Mouse (Mus musculus) CD4-positive naive resting alpha-beta T cell, adult 57 days (primary cell): ENCODE data around the gene 3110021N24Rik. TPM values are rescaled to one million over a fixed set of nuclear protein-coding genes. Genes with fewer than 3 reads are reported as not detected.

Source experiments
- total RNA-seq: library from RNA; stranded (reverse); gene quantifications from one replicate; pipeline ENCODE4 v1.2.4, GENCODE M21; 2023

Gene 3110021N24Rik
- not detected for total RNA-seq

GRCm38 (mm10) chr4:108719349-108719748, at the start of gene 3110021N24Rik:
TSS of gene 3110021N24Rik (plus strand) at chr4:108719649.

GRCm38 (mm10) chr4:108780057-108780863, 60.8 kb downstream of the 3110021N24Rik start, which contains the start of gene Zfyve9:
TSS of gene Zfyve9 (minus strand) at chr4:108780798.

Other genes starting within 250 kb of the 3110021N24Rik start
- gene Prpf38a, start 140.3 kb upstream of the 3110021N24Rik start, total RNA-seq = 51.9 TPM
- gene Orc1, start 140.2 kb upstream of the 3110021N24Rik start, total RNA-seq = 2.7 TPM
- 117 TPM for gene Cc2d1b, start 99.7 kb upstream of the 3110021N24Rik start, total RNA-seq
- gene Zfyve9, start 61.1 kb downstream of the 3110021N24Rik start, total RNA-seq = 0.30 TPM
- 58.6 TPM for gene Btf3l4, start 114.0 kb downstream of the 3110021N24Rik start, total RNA-seq
- 25.5 TPM for gene Txndc12, start 115.0 kb downstream of the 3110021N24Rik start, total RNA-seq
- gene Kti12, start 128.1 kb downstream of the 3110021N24Rik start, total RNA-seq = 42.0 TPM
- gene A730015C16Rik, start 129.0 kb downstream of the 3110021N24Rik start, total RNA-seq = not detected
- gene Rab3b, start 159.4 kb downstream of the 3110021N24Rik start, total RNA-seq = not detected